Mouse (Mus musculus): Measurements from ENCODE around the gene Wfdc13. TPM values are rescaled to one million over a fixed set of nuclear protein-coding genes. Genes with fewer than 3 reads are reported as not detected.

Gene Wfdc13
- total RNA-seq (2014; rRNA removed) (not detected in 2 replicates), polyA plus RNA-seq (2015; fragmentation: Nextera tagmentation; extraction: Ambion mirVana) (not detected in 2 replicates)

- Histone ChIP-seq H3K9me3 (ENCODE audit: low read length) (no peaks in the 10 kb centered on the region), H3K4me3 (ENCODE audit: low read depth, low read length) (no peak within 1 kb of the TSS), H3K4me1 (ENCODE audit: insufficient read depth, low read length) (no peaks in the 10 kb centered on the region), H3K9ac (replicated peaks; ENCODE audit: low read length, poor library complexity, severe bottlenecking) (no peak within 1 kb of the TSS), H3K36me3 (ENCODE audit: insufficient read depth, low read length) (no peaks in the 10 kb centered on the region), H3K27ac (ENCODE audit: low read depth, low read length) (no peak within 1 kb of the TSS), H3K4me2 (ENCODE audit: low read depth, low read length, poor library complexity, severe bottlenecking) (no peak within 1 kb of the TSS), H3K27me3 (ENCODE audit: insufficient read depth, low read length) (no peaks in the 10 kb centered on the region; the same call in 1 of the 2 replicates)
- no peak for DNase-seq (ENCODE audit: low spot score)
- no peak for ATAC-seq (ENCODE audit: low FRiP score)
- WGBS, result 75% methylated on average over 3 of the region's 3 CpGs
- no peak for TF ChIP-seq CTCF (IDR thresholded peaks at IDR 0.05)
These were observed at the start of gene Wfdc13 for GRCm38 (mm10) chr2:164684807-164685206. TSS of gene Wfdc13 (plus strand) at chr2:164685107.

- Histone ChIP-seq H3K4me2 (ENCODE audit: low read depth, low read length, poor library complexity, severe bottlenecking) (no peak overlapping the region), H3K4me3 (ENCODE audit: low read depth, low read length) (no peak overlapping the region), H3K27ac (ENCODE audit: low read depth, low read length) (no peak overlapping the region), H3K36me3 (ENCODE audit: insufficient read depth, low read length) (no peaks in the 10 kb centered on the region), H3K4me1 (ENCODE audit: insufficient read depth, low read length) (no peaks in the 10 kb centered on the region), H3K27me3 (ENCODE audit: insufficient read depth, low read length) (no peaks in the 10 kb centered on the region), H3K9ac (replicated peaks; ENCODE audit: low read length, poor library complexity, severe bottlenecking) (no peak overlapping the region), H3K9me3 (ENCODE audit: low read length) (no peaks in the 10 kb centered on the region)
- DNase-seq (ENCODE audit: low spot score) (no peak), ATAC-seq (ENCODE audit: low FRiP score) (no peak)
- 81% methylated on average over 9 of the region's 9 CpGs for WGBS
- peak; percentile 11; the same call in 1 of the 2 replicates for TF ChIP-seq CTCF (IDR thresholded peaks at IDR 0.05)
These were observed 49.6 kb upstream of the Wfdc13 start for GRCm38 (mm10) chr2:164635266-164635665.

GRCm38 (mm10) chr2:164638696-164639095 is 46.2 kb upstream of the Wfdc13 start, which contains the start of gene Wfdc16:
TSS of gene Wfdc16 (minus strand) at chr2:164638796.
- no peak within 1 kb of the TSS for H3K4me3 ChIP-seq (ENCODE audit: low read depth, low read length)
- no peak within 1 kb of the TSS for H3K9ac ChIP-seq (replicated peaks; ENCODE audit: low read length, poor library complexity, severe bottlenecking)
- DNase-seq (ENCODE audit: low spot score), result no peak
- no peaks in the 10 kb centered on the region for H3K4me1 ChIP-seq (ENCODE audit: insufficient read depth, low read length)
- H3K27ac ChIP-seq (ENCODE audit: low read depth, low read length), result no peak within 1 kb of the TSS
- TF ChIP-seq CTCF (IDR thresholded peaks at IDR 0.05), result no peak
- no peak within 1 kb of the TSS for H3K4me2 ChIP-seq (ENCODE audit: low read depth, low read length, poor library complexity, severe bottlenecking)
- H3K9me3 ChIP-seq (ENCODE audit: low read length), result no peaks in the 10 kb centered on the region
- no peak for ATAC-seq (ENCODE audit: low FRiP score)
- no peaks in the 10 kb centered on the region for H3K27me3 ChIP-seq (ENCODE audit: insufficient read depth, low read length)
- 90% methylated on average over 3 of the region's 3 CpGs for WGBS
- H3K36me3 ChIP-seq (ENCODE audit: insufficient read depth, low read length), result no peaks in the 10 kb centered on the region

- 68% methylated on average over 7 of the region's 7 CpGs for WGBS
- ATAC-seq (ENCODE audit: low FRiP score), result no peak
- H3K9me3 ChIP-seq (ENCODE audit: low read length), result no peaks in the 10 kb centered on the region
- no peak overlapping the region for H3K27ac ChIP-seq (ENCODE audit: low read depth, low read length)
- H3K27me3 ChIP-seq (ENCODE audit: insufficient read depth, low read length), result no peaks in the 10 kb centered on the region
- no peaks in the 10 kb centered on the region for H3K36me3 ChIP-seq (ENCODE audit: insufficient read depth, low read length)
- H3K4me3 ChIP-seq (ENCODE audit: low read depth, low read length), result no peak overlapping the region
- H3K9ac ChIP-seq (replicated peaks; ENCODE audit: low read length, poor library complexity, severe bottlenecking), result no peak overlapping the region
- no peak for TF ChIP-seq CTCF (IDR thresholded peaks at IDR 0.05)
- no peaks in the 10 kb centered on the region for H3K4me1 ChIP-seq (ENCODE audit: insufficient read depth, low read length)
- no peak for DNase-seq (ENCODE audit: low spot score)
- H3K4me2 ChIP-seq (ENCODE audit: low read depth, low read length, poor library complexity, severe bottlenecking), result no peak overlapping the region
These were observed 43.8 kb upstream of the Wfdc13 start for GRCm38 (mm10) chr2:164641129-164641528.

- H3K27me3 ChIP-seq (ENCODE audit: insufficient read depth, low read length), result no peaks in the 10 kb centered on the region
- H3K4me1 ChIP-seq (ENCODE audit: insufficient read depth, low read length), result no peaks in the 10 kb centered on the region
- no peaks in the 10 kb centered on the region; the same call in 1 of the 2 replicates for H3K9me3 ChIP-seq (ENCODE audit: low read length)
- no peak overlapping the region for H3K4me2 ChIP-seq (ENCODE audit: low read depth, low read length, poor library complexity, severe bottlenecking)
- no peaks in the 10 kb centered on the region for H3K36me3 ChIP-seq (ENCODE audit: insufficient read depth, low read length)
- no peak overlapping the region for H3K9ac ChIP-seq (replicated peaks; ENCODE audit: low read length, poor library complexity, severe bottlenecking)
- TF ChIP-seq CTCF (IDR thresholded peaks at IDR 0.05), result no peak
- no peak for ATAC-seq (ENCODE audit: low FRiP score)
- H3K4me3 ChIP-seq (ENCODE audit: low read depth, low read length), result no peak overlapping the region
- 66% methylated on average over 13 of the region's 13 CpGs for WGBS
- no peak overlapping the region for H3K27ac ChIP-seq (ENCODE audit: low read depth, low read length)
- peak; percentile 5 for DNase-seq (ENCODE audit: low spot score)
These were observed 42.8 kb upstream of the Wfdc13 start for GRCm38 (mm10) chr2:164641881-164642673.

GRCm38 (mm10) chr2:164655858-164656257 is 29.0 kb upstream of the Wfdc13 start, which contains the start of gene Wfdc10:
TSS of gene Wfdc10 (plus strand) at chr2:164656046.
- Histone ChIP-seq H3K4me1 (ENCODE audit: insufficient read depth, low read length) (no peaks in the 10 kb centered on the region), H3K36me3 (ENCODE audit: insufficient read depth, low read length) (no peaks in the 10 kb centered on the region), H3K9me3 (ENCODE audit: low read length) (no peaks in the 10 kb centered on the region), H3K27ac (ENCODE audit: low read depth, low read length) (no peak within 1 kb of the TSS), H3K27me3 (ENCODE audit: insufficient read depth, low read length) (no peaks in the 10 kb centered on the region), H3K4me2 (ENCODE audit: low read depth, low read length, poor library complexity, severe bottlenecking) (no peak within 1 kb of the TSS), H3K4me3 (ENCODE audit: low read depth, low read length) (no peak within 1 kb of the TSS), H3K9ac (replicated peaks; ENCODE audit: low read length, poor library complexity, severe bottlenecking) (no peak within 1 kb of the TSS)
- DNase-seq (ENCODE audit: low spot score) (peak; percentile 41), ATAC-seq (ENCODE audit: low FRiP score) (no peak)
- peak; percentile 82 for TF ChIP-seq CTCF (IDR thresholded peaks at IDR 0.05)
- 18% methylated on average over 11 of the region's 11 CpGs for WGBS

Data from midbrain, postnatal 0 days (tissue).